Mouse (Mus musculus) lung, embryonic 14.5 days (tissue): ENCODE measurements around the gene Ajm1. TPM values are rescaled to one million over a fixed set of nuclear protein-coding genes. Genes with fewer than 3 reads are reported as not detected.

Experiments
- ATAC-seq: fragments of 200-750 bp; cut with Nextera tagmentation; 2 replicates; pipeline ENCODE4 v1.8.0; 2017; ENCODE audit warnings: mild to moderate bottlenecking, moderate TSS enrichment, moderate library complexity; ENCODE audit not compliant: insufficient read depth
- DNase-seq: peaks from one replicate; pipeline ENCODE4 v3.0.0-alpha.2; 2015
- H3K27ac ChIP-seq: fragments of 300-500 bp; sonication (generic); 2 replicates; pipeline ENCODE4 v1.5.1; 2014; ENCODE audit warnings: low read depth, mild to moderate bottlenecking, moderate library complexity
- H3K27me3 ChIP-seq: fragments of 300-500 bp; sonication (generic); 2 replicates; pipeline ENCODE4 v1.6.1; 2014; ENCODE audit warnings: low read length, control low read depth; ENCODE audit not compliant: insufficient read depth
- H3K36me3 ChIP-seq: fragments of 300-500 bp; sonication (generic); 2 replicates; pipeline ENCODE4 v1.6.1; 2014; ENCODE audit warnings: control low read depth; ENCODE audit not compliant: insufficient read depth
- H3K4me1 ChIP-seq: fragments of 300-500 bp; sonication (generic); 2 replicates; pipeline ENCODE4 v1.6.1; 2014; ENCODE audit warnings: antibody characterized with exemption, control low read depth; ENCODE audit not compliant: insufficient read depth
- H3K4me2 ChIP-seq: fragments of 300-500 bp; sonication (generic); 2 replicates; pipeline ENCODE4 v1.6.1; 2014; ENCODE audit warnings: mild to moderate bottlenecking
- H3K4me3 ChIP-seq: fragments of 300-500 bp; sonication (generic); 2 replicates; pipeline ENCODE4 v1.5.1; 2014; ENCODE audit warnings: low read depth, low read length
- H3K9ac ChIP-seq: fragments of 300-500 bp; sonication (generic); 2 replicates; pipeline ENCODE4 v1.6.1; 2014
- H3K9me3 ChIP-seq: fragments of 300-500 bp; sonication (generic); 2 replicates; pipeline ENCODE4 v1.6.1; 2016; ENCODE audit warnings: low read depth, low read length, control low read depth
- CTCF ChIP-seq: IDR thresholded peaks from 2 replicates; pipeline ENCODE4 v1.5.1; 2016; ENCODE audit warnings: antibody characterized with exemption, low read depth
- WGBS: fragments of 180-500 bp; shearing (Covaris S2); extraction: QIAGEN DNeasy Blood & Tissue Kit; methylation state at CpG from one replicate; pipeline ENCODE4 v1.1.7; 2014; 5-methylcytosine and 5-hydroxymethylcytosine counted together
- polyA plus RNA-seq: library from polyadenylated mRNA; unstranded; fragments of >200 nt; fragmentation: Nextera tagmentation; extraction: Ambion mirVana; gene quantifications from 2 replicates; pipeline ENCODE4 v1.2.1, GENCODE M21; 2014

The Ajm1 gene
- polyA plus RNA-seq, 1 experiment from 2014 or later: not detected

- H3K36me3 ChIP-seq: peaks cover 96% of the 10 kb centered on the region
- no peak for ATAC-seq
- no peak for DNase-seq
Measured at GRCm38 (mm10) chr2:25565741-25566140, 15.8 kb downstream of the Ajm1 start.

GRCm38 (mm10) chr2:25561946-25562345, 19.6 kb downstream of the Ajm1 start:
- no peak for TF ChIP-seq CTCF
- H3K36me3 ChIP-seq: peaks cover 70% of the 10 kb centered on the region
- WGBS: 68% methylated on average over 9 of the region's 9 CpGs
- no peaks in the 10 kb centered on the region for H3K9me3 ChIP-seq
- H3K27me3 ChIP-seq: no peaks in the 10 kb centered on the region
- no peak for ATAC-seq
- H3K4me2 ChIP-seq: no peak overlapping the region
- H3K4me3 ChIP-seq: no peak overlapping the region
- no peak overlapping the region for H3K27ac ChIP-seq
- peaks cover 11% of the 10 kb centered on the region for H3K4me1 ChIP-seq
- H3K9ac ChIP-seq: no peak overlapping the region
- DNase-seq: no peak

More at GRCm38 (mm10) chr2:25565741-25566140, 15.8 kb downstream of the Ajm1 start:
- Histone ChIP-seq H3K4me3 (no peak overlapping the region), H3K9me3 (no peaks in the 10 kb centered on the region), H3K27ac (no peak overlapping the region), H3K4me2 (no peak overlapping the region), H3K4me1 (no peaks in the 10 kb centered on the region), H3K27me3 (no peaks in the 10 kb centered on the region), H3K9ac (no peak overlapping the region)
- WGBS: 89% methylated on average over 8 of the region's 8 CpGs
- TF ChIP-seq CTCF: no peak

- ATAC-seq: no peak
- no peak for DNase-seq
- no peaks in the 10 kb centered on the region for H3K9me3 ChIP-seq
- peaks cover 58% of the 10 kb centered on the region for H3K36me3 ChIP-seq
- H3K4me3 ChIP-seq: no peak overlapping the region
- no peak overlapping the region for H3K4me2 ChIP-seq
- peaks cover 11% of the 10 kb centered on the region for H3K4me1 ChIP-seq
- TF ChIP-seq CTCF: no peak
- H3K9ac ChIP-seq: no peak overlapping the region
- no peaks in the 10 kb centered on the region for H3K27me3 ChIP-seq
- no peak overlapping the region for H3K27ac ChIP-seq
- 81% methylated on average over 8 of the region's 8 CpGs for WGBS
Measured at GRCm38 (mm10) chr2:25560551-25560950, 21.0 kb downstream of the Ajm1 start.

- Histone ChIP-seq H3K27ac (no peak overlapping the region), H3K4me2 (peak overlapping the region; percentile 93), H3K36me3 (peaks cover 41% of the 10 kb centered on the region), H3K27me3 (no peaks in the 10 kb centered on the region), H3K4me1 (peaks cover 11% of the 10 kb centered on the region), H3K9me3 (no peaks in the 10 kb centered on the region), H3K9ac (peak overlapping the region; percentile 84), H3K4me3 (peak overlapping the region; percentile 93)
- no peak for TF ChIP-seq CTCF
- WGBS: 70% methylated on average over 6 of the region's 6 CpGs
- ATAC-seq (no peak), DNase-seq (no peak)
Measured at GRCm38 (mm10) chr2:25558774-25559173, 22.8 kb downstream of the Ajm1 start.

GRCm38 (mm10) chr2:25557964-25558360, 23.6 kb downstream of the Ajm1 start:
- peak overlapping the region; percentile 93 for H3K4me2 ChIP-seq
- H3K9me3 ChIP-seq: no peaks in the 10 kb centered on the region
- H3K4me1 ChIP-seq: peaks cover 11% of the 10 kb centered on the region
- peak; percentile 33 for ATAC-seq
- under 1% methylated on average over 24 of the region's 24 CpGs for WGBS
- DNase-seq: no peak
- no peak overlapping the region for H3K27ac ChIP-seq
- H3K36me3 ChIP-seq: peaks cover 33% of the 10 kb centered on the region
- no peaks in the 10 kb centered on the region for H3K27me3 ChIP-seq
- H3K4me3 ChIP-seq: peak overlapping the region; percentile 93
- TF ChIP-seq CTCF: no peak
- peak overlapping the region; percentile 84 for H3K9ac ChIP-seq

- DNase-seq (peak; percentile 97), ATAC-seq (peak; percentile 98)
- H3K36me3 ChIP-seq: peaks cover 27% of the 10 kb centered on the region
- no peaks in the 10 kb centered on the region for H3K9me3 ChIP-seq
- H3K27ac ChIP-seq: peak within 1 kb of the TSS; percentile 69
- WGBS: under 1% methylated on average over 61 of the region's 61 CpGs
- H3K4me1 ChIP-seq: peaks cover 11% of the 10 kb centered on the region
- peak within 1 kb of the TSS; percentile 84 for H3K9ac ChIP-seq
- H3K27me3 ChIP-seq: no peaks in the 10 kb centered on the region
- H3K4me2 ChIP-seq: peak within 1 kb of the TSS; percentile 93
- no peak for TF ChIP-seq CTCF
- H3K4me3 ChIP-seq: peak within 1 kb of the TSS; percentile 93
Measured at GRCm38 (mm10) chr2:25557221-25557963, 24.2 kb downstream of the Ajm1 start, which contains the start of gene Edf1. Gene Edf1, plus strand, starts transcription at chr2:25557847.

- no peak for TF ChIP-seq CTCF
- DNase-seq: no peak
- peaks cover 16% of the 10 kb centered on the region for H3K36me3 ChIP-seq
- H3K4me3 ChIP-seq: no peak overlapping the region
- no peaks in the 10 kb centered on the region for H3K9me3 ChIP-seq
- H3K4me1 ChIP-seq: peaks cover 11% of the 10 kb centered on the region
- no peak for ATAC-seq
- 54% methylated on average over 1 of the region's 1 CpGs for WGBS
- no peak overlapping the region for H3K27ac ChIP-seq
- no peak overlapping the region for H3K4me2 ChIP-seq
- no peak overlapping the region for H3K9ac ChIP-seq
- H3K27me3 ChIP-seq: no peaks in the 10 kb centered on the region
Measured at GRCm38 (mm10) chr2:25556296-25556695, 25.3 kb downstream of the Ajm1 start.
